Mouse (Mus musculus) embryonic fibroblast, embryonic 13.5 days (primary cell): ENCODE measurements around the gene Col3a1.

Experiments
- CTCF ChIP-seq: IDR thresholded peaks from 2 replicates; pipeline ENCODE4 v1.5.1; 2011; ENCODE audit warnings: mild to moderate bottlenecking, control low read depth, low read length, moderate library complexity, borderline replicate concordance; ENCODE audit not compliant: insufficient read depth
- POLR2A ChIP-seq: IDR thresholded peaks from 2 replicates; pipeline ENCODE4 v1.6.1; 2011; ENCODE audit warnings: low read depth, mild to moderate bottlenecking, control low read depth, low read length, moderate library complexity

DNA sequence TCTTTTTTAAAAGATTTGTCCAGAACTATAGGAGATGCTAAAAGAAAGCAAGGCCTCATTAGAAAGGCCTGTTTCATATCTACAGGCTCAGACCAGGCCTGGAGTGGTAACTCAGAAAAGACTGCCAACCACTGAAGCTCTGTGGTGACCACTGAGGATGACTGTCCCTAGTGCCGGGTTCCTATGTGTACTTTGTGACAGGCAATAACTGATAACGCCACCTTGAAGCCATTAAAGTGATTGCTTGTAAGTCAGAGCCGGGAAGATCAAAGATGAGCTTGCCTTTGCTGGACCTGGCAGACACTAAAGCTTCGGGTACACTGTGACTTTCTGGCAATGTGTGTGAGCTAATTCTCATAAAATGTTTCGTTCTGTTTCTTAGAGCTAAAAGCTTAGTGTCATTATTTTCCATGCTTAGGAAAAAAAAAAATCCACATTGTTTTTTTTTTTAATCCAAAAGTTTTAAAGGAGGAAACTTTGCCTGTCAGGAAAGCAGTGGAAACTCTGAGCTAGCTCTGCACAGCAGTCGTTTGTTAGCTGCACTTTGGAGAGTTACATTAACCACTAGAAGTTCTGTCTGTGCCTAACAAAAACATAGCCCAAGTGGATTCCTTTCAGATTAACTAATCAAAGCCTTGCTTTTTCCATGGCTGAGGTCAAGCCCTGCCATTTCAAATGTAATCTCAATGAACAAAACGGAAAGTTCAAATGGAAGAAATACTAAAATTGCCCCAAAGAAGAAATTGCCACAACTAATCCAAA is 4.6 kb downstream of the Col3a1 start:
- TF ChIP-seq CTCF (no peak), POLR2A (no peak)
